Mouse (Mus musculus) ovary, postnatal 10 days (tissue): ENCODE results near the gene Elof1.
"Not testable (repeated sequence)": the region's sequence is repeated elsewhere in the genome, so short reads cannot be mapped to it uniquely, and the experiment has no call there.

ENCODE experiments used
- DNase-seq: peaks from one replicate; pipeline ENCODE4 v3.0.0; 2022; ENCODE audit warnings: low spot score

Elof1 gene

GRCm38 (mm10) chr9:22092746-22093145 is 24.2 kb downstream of the Elof1 start:
- no peak for DNase-seq

GRCm38 (mm10) chr9:22089986-22090385 is 27.0 kb downstream of the Elof1 start:
- DNase-seq: no peak

GRCm38 (mm10) chr9:22089281-22089680 is 27.7 kb downstream of the Elof1 start:
- no peak for DNase-seq

- DNase-seq: no peak
Measured at GRCm38 (mm10) chr9:22087034-22087618, 29.8 kb downstream of the Elof1 start.

GRCm38 (mm10) chr9:22086012-22086411 is 31.0 kb downstream of the Elof1 start:
- DNase-seq: no peak

GRCm38 (mm10) chr9:22085022-22085834 is 31.7 kb downstream of the Elof1 start, which contains the start of gene Ecsit:
TSS of gene Ecsit (minus strand) at chr9:22085438.
- peak; percentile 62 for DNase-seq

GRCm38 (mm10) chr9:22084667-22085021 is 32.3 kb downstream of the Elof1 start:
- DNase-seq: no peak

- no peak for DNase-seq
Measured at GRCm38 (mm10) chr9:22076223-22076622, 40.7 kb downstream of the Elof1 start.

GRCm38 (mm10) chr9:22075778-22076177 is 41.2 kb downstream of the Elof1 start:
- not testable (repeated sequence) for DNase-seq

GRCm38 (mm10) chr9:22072276-22072675 is 44.7 kb downstream of the Elof1 start:
- DNase-seq: no peak

- peak; percentile 93 for DNase-seq
Measured at GRCm38 (mm10) chr9:22070791-22071573, 46.0 kb downstream of the Elof1 start, which contains the start of the genes Gm49318 and Zfp653. TSS of gene Gm49318 (minus strand) at chr9:22071259. TSS of gene Zfp653 (minus strand) at chr9:22071376.

- no peak for DNase-seq
Measured at GRCm38 (mm10) chr9:22069881-22070553, 47.0 kb downstream of the Elof1 start.

GRCm38 (mm10) chr9:22067195-22067594 is 49.8 kb downstream of the Elof1 start:
- DNase-seq: no peak

- no peak for DNase-seq
Measured at GRCm38 (mm10) chr9:22066433-22066832, 50.5 kb downstream of the Elof1 start.

- DNase-seq: no peak
Measured at GRCm38 (mm10) chr9:22065642-22066041, 51.3 kb downstream of the Elof1 start.

GRCm38 (mm10) chr9:22064341-22064740 is 52.6 kb downstream of the Elof1 start:
- DNase-seq: no peak
